Mouse (Mus musculus): ENCODE data around the gene Hexa. TPM values are rescaled to one million over a fixed set of nuclear protein-coding genes. Genes with fewer than 3 reads are reported as not detected.

The Hexa gene
- polyA plus RNA-seq (2012; ENCODE audit: insufficient read depth, insufficient read length, missing spikeins): 34.3 and 45.5 TPM in 2 replicates

DNA sequence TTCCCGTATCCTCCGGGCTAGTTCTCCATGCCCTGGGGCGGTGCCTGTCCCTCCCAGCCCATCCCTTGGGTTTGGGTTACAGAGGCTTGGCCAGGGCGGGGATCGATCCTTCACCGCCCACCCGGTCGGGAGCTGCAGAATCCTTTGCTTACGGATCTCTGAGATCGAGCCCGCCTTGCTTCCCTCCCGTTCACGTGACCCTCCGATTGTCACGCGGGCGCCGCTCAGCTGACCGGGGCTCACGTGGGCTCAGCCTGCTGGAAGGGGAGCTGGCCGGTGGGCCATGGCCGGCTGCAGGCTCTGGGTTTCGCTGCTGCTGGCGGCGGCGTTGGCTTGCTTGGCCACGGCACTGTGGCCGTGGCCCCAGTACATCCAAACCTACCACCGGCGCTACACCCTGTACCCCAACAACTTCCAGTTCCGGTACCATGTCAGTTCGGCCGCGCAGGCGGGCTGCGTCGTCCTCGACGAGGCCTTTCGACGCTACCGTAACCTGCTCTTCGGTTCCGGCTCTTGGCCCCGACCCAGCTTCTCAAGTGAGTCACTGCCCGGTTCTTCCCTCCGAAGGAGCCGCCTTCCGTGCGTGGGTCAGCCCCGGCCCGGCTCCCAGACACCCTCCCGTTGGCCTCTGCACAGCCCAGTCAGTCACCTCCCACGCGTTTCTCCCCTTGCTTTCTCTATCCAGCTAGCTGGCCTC is at the start of gene Hexa, which contains the start of gene Tmem202:
Hexa (plus strand) TSS at position 100 of the 697 bp plus-strand sequence.
Tmem202 (minus strand) TSS at position 407 of the 697 bp plus-strand sequence.
- Histone ChIP-seq H3K4me3 (ENCODE audit: insufficient read depth, low read depth, low read length) (peak within 1 kb of the TSS; percentile 71), H3K27ac (replicated peaks; ENCODE audit: low read depth, low read length) (peak within 1 kb of the TSS; percentile 72), H3K4me1 (ENCODE audit: control insufficient read depth, insufficient read depth, insufficient read length, low read length) (peaks cover 8% of the 10 kb centered on the region; the same call in 1 of the 2 replicates)

GRCm38 (mm10) chr9:59508146-59508545 is 31.2 kb upstream of the Hexa start:
- Histone ChIP-seq H3K27ac (replicated peaks; ENCODE audit: low read depth, low read length) (no peak overlapping the region), H3K4me3 (ENCODE audit: insufficient read depth, low read depth, low read length) (no peak overlapping the region), H3K4me1 (ENCODE audit: control insufficient read depth, insufficient read depth, insufficient read length, low read length) (no peaks in the 10 kb centered on the region)

DNA sequence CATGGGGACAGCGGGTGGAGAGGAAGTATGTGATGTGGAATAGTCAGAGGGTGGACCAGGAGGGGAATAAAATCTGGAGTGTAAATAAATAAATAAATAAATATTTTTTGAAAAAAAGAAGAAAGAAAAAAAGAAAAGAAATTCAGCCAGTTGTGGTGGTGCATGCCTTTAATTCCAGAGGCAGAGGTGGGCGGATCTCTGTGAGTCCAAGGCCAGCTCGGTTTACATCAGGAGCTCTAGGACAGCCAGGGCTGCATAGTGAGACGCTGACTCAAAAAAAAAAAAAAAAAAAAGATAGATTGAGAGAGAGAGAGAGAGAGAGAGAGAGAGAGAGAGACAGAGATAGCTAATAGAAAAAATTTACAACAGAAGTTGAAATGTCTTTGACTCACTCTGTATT is 27.0 kb upstream of the Hexa start:
- Histone ChIP-seq H3K4me3 (ENCODE audit: insufficient read depth, low read depth, low read length) (no peak overlapping the region), H3K27ac (replicated peaks; ENCODE audit: low read depth, low read length) (no peak overlapping the region), H3K4me1 (ENCODE audit: control insufficient read depth, insufficient read depth, insufficient read length, low read length) (no peaks in the 10 kb centered on the region)

DNA sequence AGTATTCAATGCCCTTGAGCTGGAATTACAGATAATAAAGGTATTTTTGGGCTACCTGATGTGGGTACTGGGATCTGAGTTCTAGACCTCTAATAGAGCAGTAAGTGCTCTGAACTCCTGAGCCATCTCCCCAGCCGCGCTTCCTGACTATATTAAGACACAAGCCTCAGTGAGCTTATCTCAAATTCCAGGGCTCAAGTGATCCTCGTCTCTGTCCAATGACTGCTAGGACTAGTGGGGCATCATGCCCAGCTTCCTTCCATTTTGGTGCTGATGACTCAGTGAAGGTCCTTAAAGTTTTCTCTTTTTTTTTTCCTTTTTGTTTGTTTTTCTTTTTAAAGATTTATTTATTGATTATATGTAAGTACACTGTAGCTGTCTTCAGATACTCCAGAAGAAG is 24.3 kb upstream of the Hexa start:
- Histone ChIP-seq H3K27ac (replicated peaks; ENCODE audit: low read depth, low read length) (no peak overlapping the region), H3K4me3 (ENCODE audit: insufficient read depth, low read depth, low read length) (no peak overlapping the region), H3K4me1 (ENCODE audit: control insufficient read depth, insufficient read depth, insufficient read length, low read length) (no peaks in the 10 kb centered on the region)

DNA sequence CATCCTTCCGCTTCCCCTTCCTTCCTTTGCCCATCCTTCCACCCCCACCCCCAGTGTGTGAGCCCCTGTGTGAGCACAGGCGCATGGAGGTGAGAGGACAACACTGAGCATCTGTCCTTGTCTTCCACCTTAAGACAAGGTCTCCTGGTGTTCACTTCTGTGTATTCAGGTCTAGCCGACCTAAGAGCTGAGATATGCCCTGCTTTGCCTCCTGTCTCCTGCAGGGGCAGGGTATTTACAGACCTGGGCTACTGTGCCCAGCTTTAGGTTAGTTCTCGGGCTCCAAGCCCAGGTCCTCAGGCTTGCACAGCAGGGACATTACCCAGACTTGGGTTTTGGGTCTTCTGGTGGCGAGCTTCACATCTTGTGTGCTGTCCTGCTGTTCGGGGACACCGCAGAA is 22.2 kb upstream of the Hexa start:
- no peak overlapping the region for H3K4me3 ChIP-seq (ENCODE audit: insufficient read depth, low read depth, low read length)
- H3K4me1 ChIP-seq (ENCODE audit: control insufficient read depth, insufficient read depth, insufficient read length, low read length): no peaks in the 10 kb centered on the region
- H3K27ac ChIP-seq (replicated peaks; ENCODE audit: low read depth, low read length): no peak overlapping the region

GRCm38 (mm10) chr9:59518976-59519375 is 20.4 kb upstream of the Hexa start:
- Histone ChIP-seq H3K27ac (replicated peaks; ENCODE audit: low read depth, low read length) (no peak overlapping the region), H3K4me1 (ENCODE audit: control insufficient read depth, insufficient read depth, insufficient read length, low read length) (no peaks in the 10 kb centered on the region)

GRCm38 (mm10) chr9:59519396-59519795 is 19.9 kb upstream of the Hexa start:
- H3K4me3 ChIP-seq (ENCODE audit: insufficient read depth, low read depth, low read length): no peak overlapping the region
- H3K4me1 ChIP-seq (ENCODE audit: control insufficient read depth, insufficient read depth, insufficient read length, low read length): no peaks in the 10 kb centered on the region
- H3K27ac ChIP-seq (replicated peaks; ENCODE audit: low read depth, low read length): no peak overlapping the region

More at GRCm38 (mm10) chr9:59518976-59519375, 20.4 kb upstream of the Hexa start:
- H3K4me3 ChIP-seq (ENCODE audit: insufficient read depth, low read depth, low read length): no peak overlapping the region

GRCm38 (mm10) chr9:59522906-59523305 is 16.4 kb upstream of the Hexa start:
- H3K4me1 ChIP-seq (ENCODE audit: control insufficient read depth, insufficient read depth, insufficient read length, low read length): no peaks in the 10 kb centered on the region
- no peak overlapping the region for H3K27ac ChIP-seq (replicated peaks; ENCODE audit: low read depth, low read length)
- no peak overlapping the region for H3K4me3 ChIP-seq (ENCODE audit: insufficient read depth, low read depth, low read length)

DNA sequence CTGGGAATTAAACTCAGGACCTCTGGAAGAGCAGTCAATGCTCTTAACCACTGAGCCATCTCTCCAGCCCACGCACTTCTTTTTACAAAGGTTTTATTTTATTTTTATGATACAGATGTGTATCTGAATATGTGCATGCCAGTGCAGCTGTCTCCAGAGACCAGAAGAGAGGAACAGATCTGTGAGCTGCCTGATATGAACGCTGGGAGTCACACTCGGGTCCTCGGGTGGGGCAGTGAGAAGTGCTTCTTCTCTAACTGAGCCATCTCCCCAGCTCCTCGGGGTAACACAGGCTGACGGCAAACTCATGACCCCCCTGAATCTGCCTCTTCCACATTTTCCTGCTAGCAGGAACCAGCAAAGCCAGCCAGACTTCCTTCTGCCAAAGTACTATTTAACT is 12.6 kb upstream of the Hexa start:
- H3K4me3 ChIP-seq (ENCODE audit: insufficient read depth, low read depth, low read length): no peak overlapping the region
- no peak overlapping the region for H3K27ac ChIP-seq (replicated peaks; ENCODE audit: low read depth, low read length)

DNA sequence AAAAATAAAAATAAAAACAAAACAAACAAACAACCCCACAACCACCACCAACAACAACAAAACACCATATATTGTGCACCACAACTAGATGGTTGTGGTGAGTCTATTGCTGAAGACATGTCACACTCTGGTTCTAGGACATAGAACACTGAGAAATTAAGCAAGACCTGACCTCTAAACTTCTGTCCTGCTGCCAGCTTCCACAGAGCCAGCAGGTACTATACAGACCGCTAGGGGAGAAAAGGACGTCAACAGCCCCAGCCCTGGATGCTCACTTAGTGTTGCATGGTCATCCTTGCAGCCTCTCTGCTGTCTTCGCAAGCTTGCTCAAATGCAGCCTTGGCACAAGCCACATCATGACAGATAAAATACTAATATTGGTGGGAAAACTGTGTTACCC is 11.8 kb upstream of the Hexa start:
- no peak overlapping the region for H3K27ac ChIP-seq (replicated peaks; ENCODE audit: low read depth, low read length)
- H3K4me3 ChIP-seq (ENCODE audit: insufficient read depth, low read depth, low read length): no peak overlapping the region
- no peaks in the 10 kb centered on the region for H3K4me1 ChIP-seq (ENCODE audit: control insufficient read depth, insufficient read depth, insufficient read length, low read length)

More for the DNA sequence above, 12.6 kb upstream of the Hexa start:
- no peaks in the 10 kb centered on the region for H3K4me1 ChIP-seq (ENCODE audit: control insufficient read depth, insufficient read depth, insufficient read length, low read length)

DNA sequence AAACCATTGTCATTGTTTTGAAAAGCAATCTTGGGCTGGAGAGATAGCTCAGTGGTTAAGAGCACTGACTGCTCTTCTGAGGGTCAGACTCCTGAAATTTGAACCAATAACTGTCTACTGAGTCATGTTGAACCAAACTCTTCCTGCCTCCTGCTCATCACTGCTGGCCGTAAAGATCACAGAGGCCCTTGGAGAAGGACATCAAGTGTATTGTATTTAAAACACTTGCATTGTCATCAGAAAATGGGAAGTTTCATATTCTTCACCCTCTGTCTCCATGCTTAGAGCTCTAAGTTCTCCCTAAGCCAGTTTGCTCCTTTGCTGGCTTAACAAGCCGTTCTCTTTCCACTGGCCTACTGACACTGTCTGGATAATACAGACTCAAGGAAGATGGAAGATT is 11.1 kb upstream of the Hexa start:
- H3K27ac ChIP-seq (replicated peaks; ENCODE audit: low read depth, low read length): no peak overlapping the region
- no peak overlapping the region for H3K4me3 ChIP-seq (ENCODE audit: insufficient read depth, low read depth, low read length)
- no peaks in the 10 kb centered on the region for H3K4me1 ChIP-seq (ENCODE audit: control insufficient read depth, insufficient read depth, insufficient read length, low read length)

- Histone ChIP-seq H3K4me3 (ENCODE audit: insufficient read depth, low read depth, low read length) (no peak overlapping the region), H3K27ac (replicated peaks; ENCODE audit: low read depth, low read length) (no peak overlapping the region), H3K4me1 (ENCODE audit: control insufficient read depth, insufficient read depth, insufficient read length, low read length) (no peaks in the 10 kb centered on the region)
Measured at GRCm38 (mm10) chr9:59531645-59532044, 7.7 kb upstream of the Hexa start.

DNA sequence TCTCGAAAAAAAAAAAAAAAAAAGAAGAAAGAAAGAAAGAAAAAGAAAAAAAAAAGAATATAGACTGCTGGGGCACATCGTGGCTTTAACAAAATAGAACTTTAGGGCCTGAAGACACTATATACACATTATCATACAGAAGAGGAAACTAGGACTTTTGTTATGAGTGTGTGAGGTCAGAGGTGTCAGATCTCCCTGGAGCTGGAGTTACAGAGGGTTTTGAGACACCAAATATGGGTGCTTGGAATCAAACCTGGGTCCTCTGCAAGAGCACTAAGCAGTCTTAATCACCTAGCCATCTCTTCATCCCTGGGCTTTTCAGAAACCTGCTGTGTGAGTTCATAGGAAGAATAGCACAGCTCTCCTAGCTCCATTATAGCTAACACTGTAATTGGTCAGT is 5.9 kb upstream of the Hexa start:
- Histone ChIP-seq H3K4me1 (ENCODE audit: control insufficient read depth, insufficient read depth, insufficient read length, low read length) (no peaks in the 10 kb centered on the region), H3K4me3 (ENCODE audit: insufficient read depth, low read depth, low read length) (no peak overlapping the region), H3K27ac (replicated peaks; ENCODE audit: low read depth, low read length) (no peak overlapping the region)

GRCm38 (mm10) chr9:59533889-59534288 is 5.5 kb upstream of the Hexa start:
- H3K4me1 ChIP-seq (ENCODE audit: control insufficient read depth, insufficient read depth, insufficient read length, low read length): no peaks in the 10 kb centered on the region
- no peak overlapping the region for H3K4me3 ChIP-seq (ENCODE audit: insufficient read depth, low read depth, low read length)
- H3K27ac ChIP-seq (replicated peaks; ENCODE audit: low read depth, low read length): no peak overlapping the region

DNA sequence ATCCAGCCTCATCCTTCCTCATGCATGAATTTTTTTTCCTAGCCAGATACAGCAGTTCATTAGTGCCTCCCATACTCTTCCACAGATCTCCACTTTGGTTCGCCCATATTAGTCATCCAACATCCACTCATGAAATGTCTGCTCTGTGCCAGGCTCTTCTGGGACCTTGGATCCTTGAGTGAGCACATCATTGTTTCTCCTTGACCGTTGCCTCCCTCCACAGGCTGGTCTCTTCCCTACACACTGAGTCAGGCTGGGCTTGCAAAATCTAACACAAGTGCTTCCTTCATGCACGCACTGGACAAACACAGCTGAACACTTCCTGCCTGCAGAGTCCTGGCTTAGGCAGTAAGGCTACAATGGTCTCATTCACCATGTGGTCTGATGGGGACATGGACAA is 1.7 kb upstream of the Hexa start:
- peaks cover 5% of the 10 kb centered on the region; the same call in 1 of the 2 replicates for H3K4me1 ChIP-seq (ENCODE audit: control insufficient read depth, insufficient read depth, insufficient read length, low read length)
- H3K4me3 ChIP-seq (ENCODE audit: insufficient read depth, low read depth, low read length): no peak overlapping the region
- no peak overlapping the region for H3K27ac ChIP-seq (replicated peaks; ENCODE audit: low read depth, low read length)

DNA sequence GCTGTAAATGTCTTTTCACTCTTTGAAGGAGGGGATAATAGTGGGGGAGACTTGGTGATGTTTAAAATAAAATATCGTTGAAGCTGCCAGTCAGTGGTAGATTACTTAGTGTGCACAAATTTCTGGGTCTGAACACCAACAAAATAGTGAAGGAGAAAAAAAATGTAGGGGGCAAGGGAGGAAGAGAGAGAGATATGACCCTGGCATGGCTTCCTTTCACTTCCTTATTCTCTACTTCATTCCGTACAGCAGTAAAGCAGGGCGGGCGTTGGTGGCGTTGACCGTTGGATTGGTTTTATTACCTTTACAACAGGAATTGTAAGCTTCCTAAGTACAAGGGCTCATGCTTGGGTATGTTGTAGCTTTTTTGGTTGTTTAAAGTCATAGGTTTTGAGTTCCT is 2.3 kb downstream of the Hexa start:
- Histone ChIP-seq H3K4me1 (ENCODE audit: control insufficient read depth, insufficient read depth, insufficient read length, low read length) (peaks cover 10% of the 10 kb centered on the region; the same call in 1 of the 2 replicates), H3K27ac (replicated peaks; ENCODE audit: low read depth, low read length) (peak overlapping the region; percentile 26; the same call in 1 of the 2 replicates)

More for the DNA sequence above, 2.3 kb downstream of the Hexa start:
- H3K4me3 ChIP-seq (ENCODE audit: insufficient read depth, low read depth, low read length): no peak overlapping the region; the same call in none of the 2 replicates
